Mouse (Mus musculus): ENCODE measurements around the gene Lrrc14b.
A peak's percentile ranks its signal among the peaks of the same experiment; 100 is the strongest.

Lrrc14b gene

GRCm38 (mm10) chr13:74363859-74364235 is at the start of gene Lrrc14b:
Gene Lrrc14b (minus strand): TSS chr13:74364005.
- peak; percentile 61 to 78 for DNase-seq (ENCODE audit: low spot score in 2 of 2)

- no peak for DNase-seq (ENCODE audit: low spot score in 2 of 2)
Measured at GRCm38 (mm10) chr13:74399298-74399839, 35.6 kb upstream of the Lrrc14b start, which contains the start of gene Ftl1-ps1. Gene Ftl1-ps1 (plus strand): TSS chr13:74399694.

- DNase-seq (ENCODE audit: low spot score in 2 of 2), result no peak
Measured at GRCm38 (mm10) chr13:74391156-74391555, 27.4 kb upstream of the Lrrc14b start.

- peak; percentile 68 to 75 for DNase-seq (ENCODE audit: low spot score in 2 of 2)
Measured at GRCm38 (mm10) chr13:74390371-74390990, 26.7 kb upstream of the Lrrc14b start, which contains the start of gene Zfp72. Gene Zfp72 (minus strand): TSS chr13:74390836.

GRCm38 (mm10) chr13:74389730-74390129 is 25.9 kb upstream of the Lrrc14b start:
- no peak for DNase-seq (ENCODE audit: low spot score in 2 of 2)

- DNase-seq (ENCODE audit: low spot score in 2 of 2), result no peak
Measured at GRCm38 (mm10) chr13:74382289-74382688, 18.5 kb upstream of the Lrrc14b start.

GRCm38 (mm10) chr13:74381533-74382276 is 17.9 kb upstream of the Lrrc14b start:
- DNase-seq (ENCODE audit: low spot score in 2 of 2), result no peak

- peak in 1 of 2 experiments; percentile 37 for DNase-seq (ENCODE audit: low spot score in 2 of 2)
Measured at GRCm38 (mm10) chr13:74363176-74363858, 488 bp downstream of the Lrrc14b start.

- DNase-seq (ENCODE audit: low spot score in 2 of 2), result no peak
Measured at GRCm38 (mm10) chr13:74362218-74362617, 1.6 kb downstream of the Lrrc14b start.

- DNase-seq (ENCODE audit: low spot score in 2 of 2), result no peak
Measured at GRCm38 (mm10) chr13:74356491-74356890, 7.3 kb downstream of the Lrrc14b start.

- DNase-seq (ENCODE audit: low spot score in 2 of 2), result no peak
Measured at GRCm38 (mm10) chr13:74350435-74350906, 13.3 kb downstream of the Lrrc14b start.

- DNase-seq (ENCODE audit: low spot score in 2 of 2), result peak; percentile 96
Measured at GRCm38 (mm10) chr13:74349566-74350434, 14.0 kb downstream of the Lrrc14b start, which contains the start of the genes Sdha and Ccdc127. Gene Sdha (minus strand): TSS chr13:74350280. Gene Ccdc127 (plus strand): TSS chr13:74350309.

GRCm38 (mm10) chr13:74341036-74341435 is 22.8 kb downstream of the Lrrc14b start:
- no peak for DNase-seq (ENCODE audit: low spot score in 2 of 2)

- no peak for DNase-seq (ENCODE audit: low spot score in 2 of 2)
Measured at GRCm38 (mm10) chr13:74329321-74329720, 34.5 kb downstream of the Lrrc14b start.

- peak; percentile 96 to 97 for DNase-seq (ENCODE audit: low spot score in 2 of 2)
Measured at GRCm38 (mm10) chr13:74317170-74317849, 46.5 kb downstream of the Lrrc14b start, which contains the start of gene Pdcd6. Gene Pdcd6 (minus strand): TSS chr13:74317580.

GRCm38 (mm10) chr13:74316789-74317169 is 47.0 kb downstream of the Lrrc14b start:
- DNase-seq (ENCODE audit: low spot score in 2 of 2), result no peak

- no peak for DNase-seq (ENCODE audit: low spot score in 2 of 2)
Measured at GRCm38 (mm10) chr13:74316386-74316785, 47.4 kb downstream of the Lrrc14b start.

- DNase-seq (ENCODE audit: low spot score in 2 of 2), result no peak
Measured at GRCm38 (mm10) chr13:74314616-74315015, 49.2 kb downstream of the Lrrc14b start.
